10 mouse cellular contexts compared by ENCODE assay signal in genomic region chr8:91329056-91329455, GRCm38 (mm10). TPM values are rescaled to one million over a fixed set of nuclear protein-coding genes. Genes with fewer than 3 reads are reported as not detected.
DNase-seq lines count a peak whose midpoint lies in the region; ATAC-seq and TF ChIP-seq lines count a peak whose summit lies in the region.
"Had no signal": no experiment of that assay in that cellular context is flagged by ENCODE, and none has a peak within 500 bp of the region (broad histone marks: within the 10 kb centered on the region; RNA-seq: fewer than 3 reads in every experiment).

No protein-coding gene starts in this region.

- no peaks in the 10 kb centered on the region for H3K27me3 ChIP-seq in liver, adult 2 months (ENCODE audit: control insufficient read depth, insufficient read depth, low read length)
- no peaks in the 10 kb centered on the region for H3K27me3 ChIP-seq in forebrain, embryonic 12.5 days
- no peaks in the 10 kb centered on the region for H3K27me3 ChIP-seq in hindbrain, embryonic 15.5 days
- H3K27me3 ChIP-seq in midbrain, embryonic 15.5 days (replicated peaks): no peaks in the 10 kb centered on the region
- H3K27me3 ChIP-seq: embryonic facial prominence, embryonic 12.5 days; megakaryocyte, embryonic 14.5 days had no signal

- no peak overlapping the region for H3K9ac ChIP-seq in liver, adult 2 months (ENCODE audit: low read depth, low read length)
- H3K9ac ChIP-seq in forebrain, embryonic 12.5 days: no peak overlapping the region
- H3K9ac ChIP-seq in hindbrain, embryonic 15.5 days: no peak overlapping the region
- H3K9ac ChIP-seq in midbrain, embryonic 15.5 days: no peak overlapping the region; the same call in 1 of the 2 replicates
- H3K9ac ChIP-seq: embryonic facial prominence, embryonic 12.5 days had no signal

- ATAC-seq in forebrain, embryonic 12.5 days (ENCODE audit: low FRiP score): no peak
- ATAC-seq in hindbrain, embryonic 15.5 days (ENCODE audit: low FRiP score, low read depth): no peak
- ATAC-seq in midbrain, embryonic 15.5 days (replicated peaks): no peak

- H3K4me3 ChIP-seq in liver, adult 2 months (ENCODE audit: insufficient read depth, low read depth, low read length): no peak overlapping the region
- H3K4me3 ChIP-seq in forebrain, embryonic 12.5 days (replicated peaks): no peak overlapping the region
- H3K4me3 ChIP-seq in hindbrain, embryonic 15.5 days: no peak overlapping the region
- H3K4me3 ChIP-seq in midbrain, embryonic 15.5 days: no peak overlapping the region
- H3K4me3 ChIP-seq: embryonic facial prominence, embryonic 12.5 days; megakaryocyte, embryonic 14.5 days had no signal

- 50% methylated on average over 9 of the region's 9 CpGs for WGBS in liver, adult 2 months
- 81% methylated on average over 9 of the region's 9 CpGs for WGBS in forebrain, embryonic 12.5 days
- 65% methylated on average over 9 of the region's 9 CpGs for WGBS in hindbrain, embryonic 15.5 days
- 70% methylated on average over 9 of the region's 9 CpGs for WGBS in midbrain, embryonic 15.5 days

- H3K4me1 ChIP-seq in liver, adult 2 months (ENCODE audit: control insufficient read depth, insufficient read depth, low read length): peaks cover 15% of the 10 kb centered on the region
- H3K4me1 ChIP-seq in forebrain, embryonic 12.5 days: peaks cover 51% of the 10 kb centered on the region
- H3K4me1 ChIP-seq in hindbrain, embryonic 15.5 days (replicated peaks): peaks cover 52% of the 10 kb centered on the region
- peaks cover 50% of the 10 kb centered on the region for H3K4me1 ChIP-seq in midbrain, embryonic 15.5 days

- no peaks in the 10 kb centered on the region for H3K9me3 ChIP-seq in forebrain, embryonic 12.5 days
- H3K9me3 ChIP-seq in hindbrain, embryonic 15.5 days: no peaks in the 10 kb centered on the region
- no peaks in the 10 kb centered on the region for H3K9me3 ChIP-seq in midbrain, embryonic 15.5 days
- H3K9me3 ChIP-seq: embryonic facial prominence, embryonic 12.5 days; megakaryocyte, embryonic 14.5 days had no signal

- TF ChIP-seq CTCF in liver, adult 2 months (IDR thresholded peaks at IDR 0.05; ENCODE audit: low read depth, low read length): no peak

- H3K27ac ChIP-seq in liver, adult 2 months (replicated peaks; ENCODE audit: insufficient read depth, low read depth, low read length): no peak overlapping the region
- H3K27ac ChIP-seq in forebrain, embryonic 12.5 days: peak overlapping the region; percentile 79
- peak overlapping the region; percentile 74 for H3K27ac ChIP-seq in hindbrain, embryonic 15.5 days (replicated peaks)
- H3K27ac ChIP-seq in midbrain, embryonic 15.5 days: peak overlapping the region; percentile 79
- H3K27ac ChIP-seq: embryonic facial prominence, embryonic 12.5 days had no signal

- DNase-seq in liver, adult 2 months (ENCODE audit: extremely low read depth, low read depth, low spot score): peak; percentile 59
- no peak for DNase-seq in liver
- DNase-seq in kidney, postnatal 36 days: no peak
- DNase-seq in testis, postnatal 14 days (ENCODE audit: low spot score): no peak
- DNase-seq: gastrocnemius, postnatal 10 days had no signal

- H3K79me2 ChIP-seq in liver, adult 2 months (ENCODE audit: control insufficient read depth, insufficient read depth, low read length): peaks cover 25% of the 10 kb centered on the region

- no peak overlapping the region for H3K4me2 ChIP-seq in forebrain, embryonic 12.5 days
- H3K4me2 ChIP-seq in hindbrain, embryonic 15.5 days: peak overlapping the region; percentile 41
- H3K4me2 ChIP-seq in midbrain, embryonic 15.5 days: no peak overlapping the region

- no peak for TF ChIP-seq POLR2A in liver, adult 2 months (IDR thresholded peaks at IDR 0.05; ENCODE audit: extremely low read depth, insufficient read depth, low read length)

- H3K36me3 ChIP-seq in liver, adult 2 months (ENCODE audit: control insufficient read depth, insufficient read depth, low read length): no peaks in the 10 kb centered on the region
- no peaks in the 10 kb centered on the region for H3K36me3 ChIP-seq in forebrain, embryonic 12.5 days (replicated peaks)
- no peaks in the 10 kb centered on the region for H3K36me3 ChIP-seq in hindbrain, embryonic 15.5 days
- no peaks in the 10 kb centered on the region for H3K36me3 ChIP-seq in midbrain, embryonic 15.5 days (replicated peaks)

RNA-seq across cellular contexts. Expression of gene Fto, which starts 15.7 kb away (rescaled TPM):
- 14.1 and 16.0 TPM in 2 replicates for total RNA-seq in liver, adult 2 months (2014; rRNA removed)
- 14.4 and 15.6 TPM in 2 replicates for polyA plus RNA-seq in liver, adult 2 months (2012; rRNA removed)
- polyA plus RNA-seq in forebrain, embryonic 12.5 days (2016; fragmentation: Nextera tagmentation; extraction: Ambion mirVana): 105 and 111 TPM in 2 replicates
- polyA plus RNA-seq in hindbrain, embryonic 15.5 days (2015; fragmentation: Nextera tagmentation; extraction: Ambion mirVana): 138 and 158 TPM in 2 replicates
- polyA plus RNA-seq in midbrain, embryonic 15.5 days (2015; fragmentation: Nextera tagmentation; extraction: Ambion mirVana): 167 and 176 TPM in 2 replicates

RNA-seq across cellular contexts. Expression of gene Rpgrip1l, which starts 16.0 kb away (rescaled TPM):
- 2.5 and 2.6 TPM in 2 replicates for total RNA-seq in liver, adult 2 months (2014; rRNA removed)
- 0.21 and 0.22 TPM in 2 replicates for polyA plus RNA-seq in liver, adult 2 months (2012; rRNA removed)
- 15.8 and 17.0 TPM in 2 replicates for polyA plus RNA-seq in forebrain, embryonic 12.5 days (2016; fragmentation: Nextera tagmentation; extraction: Ambion mirVana)
- 9.9 and 10.1 TPM in 2 replicates for polyA plus RNA-seq in hindbrain, embryonic 15.5 days (2015; fragmentation: Nextera tagmentation; extraction: Ambion mirVana)
- polyA plus RNA-seq in midbrain, embryonic 15.5 days (2015; fragmentation: Nextera tagmentation; extraction: Ambion mirVana): 12.6 and 12.9 TPM in 2 replicates
